Mouse (Mus musculus): ENCODE measurements around the gene Flt3l.

DNA sequence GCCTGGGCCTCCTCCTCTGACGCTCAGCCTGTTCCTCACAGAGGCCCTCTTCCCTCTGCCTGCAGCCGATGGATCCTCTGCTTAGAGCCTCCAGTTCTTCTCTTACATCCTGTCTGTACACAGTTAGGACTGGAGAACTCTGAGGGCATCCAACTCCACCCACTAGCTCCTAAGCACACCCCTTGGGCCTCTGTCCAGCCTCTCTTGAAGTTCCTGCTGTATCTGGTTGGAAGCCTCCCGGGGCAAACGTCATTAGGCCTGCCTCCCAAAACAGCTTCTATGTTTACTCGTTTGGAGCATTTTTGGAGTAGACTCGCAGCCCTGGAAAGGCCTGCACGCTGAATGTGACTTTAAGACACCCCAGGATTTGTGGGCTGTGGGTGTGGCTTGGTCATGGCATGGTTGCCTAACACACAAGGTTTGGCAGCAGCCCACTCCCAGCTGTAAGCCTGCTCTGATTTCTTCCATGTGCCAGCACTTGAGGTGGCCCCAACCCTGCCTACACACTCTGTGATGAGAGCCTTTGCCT lies 32.5 kb downstream of the Flt3l start, which contains the start of gene Fcgrt:
- no peak for TF ChIP-seq POLR2A (IDR thresholded peaks at IDR 0.05; ENCODE audit: borderline replicate concordance, extremely low read depth, insufficient read depth, insufficient read length, poor library complexity, severe bottlenecking)
- no peak for TF ChIP-seq CTCF (IDR thresholded peaks at IDR 0.05; ENCODE audit: borderline replicate concordance, extremely low read depth, insufficient read depth, insufficient read length)

Data from brain, embryonic 14.5 days (tissue).